Mouse (Mus musculus) liver, adult 2 months (tissue): ENCODE measurements around the gene Kirrel3. TPM values are rescaled to one million over a fixed set of nuclear protein-coding genes. Genes with fewer than 3 reads are reported as not detected.

Experiments used
- DNase-seq: peaks from one replicate; pipeline ENCODE4 v3.0.0-alpha.2; 2011; ENCODE audit warnings: low read depth, low spot score; ENCODE audit errors: extremely low read depth
- H3K27ac ChIP-seq: fragments of 200-500 bp; replicated peaks from 2 replicates; pipeline ENCODE4 v1.5.1; 2012; ENCODE audit warnings: low read depth, mild to moderate bottlenecking, control low read depth, inconsistent platforms, low read length; ENCODE audit not compliant: insufficient read depth
- H3K27me3 ChIP-seq: fragments of 200-500 bp; 2 replicates; pipeline ENCODE4 v1.6.1; 2012; ENCODE audit warnings: mild to moderate bottlenecking, moderate library complexity, low read length, inconsistent platforms; ENCODE audit not compliant: control insufficient read depth, insufficient read depth
- H3K36me3 ChIP-seq: fragments of 200-500 bp; 2 replicates; pipeline ENCODE4 v1.6.1; 2012; ENCODE audit warnings: low read length, inconsistent platforms; ENCODE audit not compliant: control insufficient read depth, insufficient read depth
- H3K4me1 ChIP-seq: fragments of 200-500 bp; 2 replicates; pipeline ENCODE4 v1.6.1; 2011; ENCODE audit warnings: low read length; ENCODE audit not compliant: control insufficient read depth, insufficient read depth
- H3K4me3 ChIP-seq: fragments of 200-500 bp; 2 replicates; pipeline ENCODE4 v1.5.1; 2011; ENCODE audit warnings: low read depth, mild to moderate bottlenecking, control low read depth, low read length, moderate library complexity; ENCODE audit not compliant: insufficient read depth
- H3K79me2 ChIP-seq: fragments of 200-500 bp; 2 replicates; pipeline ENCODE4 v1.6.1; 2012; ENCODE audit warnings: inconsistent platforms, mild to moderate bottlenecking, low read length, moderate library complexity; ENCODE audit not compliant: control insufficient read depth, insufficient read depth
- H3K9ac ChIP-seq: fragments of 200-500 bp; 2 replicates; pipeline ENCODE4 v1.6.1; 2012; ENCODE audit warnings: low read depth, mild to moderate bottlenecking, control low read depth, inconsistent platforms, low read length
- CTCF ChIP-seq: fragments of 200-500 bp; IDR thresholded peaks from 2 replicates; pipeline ENCODE4 v1.5.1; 2011; ENCODE audit warnings: low read depth, low read length, control low read depth
- POLR2A ChIP-seq: fragments of 200-500 bp; IDR thresholded peaks from 2 replicates; pipeline ENCODE4 v1.6.1; 2011; ENCODE audit warnings: low read length, control low read depth; ENCODE audit not compliant: insufficient read depth; ENCODE audit errors: extremely low read depth
- WGBS: fragments of 180-500 bp; shearing (Covaris S2); methylation state at CpG from one replicate; pipeline ENCODE4 v1.1.7; 2018; 5-methylcytosine and 5-hydroxymethylcytosine counted together
- polyA plus RNA-seq: library from polyadenylated mRNA; depleted of rRNA; stranded (reverse); fragments of >200 nt; gene quantifications from 2 replicates; pipeline ENCODE4 v1.2.3, GENCODE M21; 2012; rRNA removed
- total RNA-seq: library from RNA; depleted of rRNA; stranded (reverse); fragments of >200 nt; gene quantifications from 2 replicates; pipeline ENCODE4 v1.2.3, GENCODE M21; 2014; rRNA removed

Kirrel3 gene
- 0.07 and 0.09 TPM in 2 replicates for total RNA-seq
- not detected in 2 replicates for polyA plus RNA-seq

GRCm38 (mm10) chr9:34485759-34486431 lies at the start of gene Kirrel3:
Gene Kirrel3 (plus strand): TSS chr9:34485894.
- H3K27ac ChIP-seq = no peak within 1 kb of the TSS
- H3K4me3 ChIP-seq = no peak within 1 kb of the TSS
- no peak for DNase-seq
- no peaks in the 10 kb centered on the region for H3K36me3 ChIP-seq
- TF ChIP-seq POLR2A = no peak
- peak; percentile 29 for TF ChIP-seq CTCF
- 2% methylated on average over 35 of the region's 35 CpGs for WGBS
- peaks cover 19% of the 10 kb centered on the region for H3K27me3 ChIP-seq
- H3K9ac ChIP-seq = no peak within 1 kb of the TSS
- H3K4me1 ChIP-seq = peaks cover 2% of the 10 kb centered on the region; the same call in 1 of the 2 replicates
- no peaks in the 10 kb centered on the region for H3K79me2 ChIP-seq

GRCm38 (mm10) chr9:34440721-34441120 lies 45.0 kb upstream of the Kirrel3 start:
- Histone ChIP-seq H3K4me1 (no peaks in the 10 kb centered on the region), H3K27me3 (no peaks in the 10 kb centered on the region), H3K9ac (no peak overlapping the region), H3K4me3 (no peak overlapping the region), H3K79me2 (no peaks in the 10 kb centered on the region), H3K27ac (no peak overlapping the region), H3K36me3 (no peaks in the 10 kb centered on the region)
- no peak for DNase-seq
- 77% methylated on average over 4 of the region's 4 CpGs for WGBS
- TF ChIP-seq CTCF (no peak), POLR2A (no peak)

GRCm38 (mm10) chr9:34443950-34444349 lies 41.7 kb upstream of the Kirrel3 start:
- TF ChIP-seq POLR2A (no peak), CTCF (no peak)
- Histone ChIP-seq H3K4me1 (no peaks in the 10 kb centered on the region), H3K36me3 (no peaks in the 10 kb centered on the region), H3K27ac (no peak overlapping the region), H3K4me3 (no peak overlapping the region), H3K79me2 (no peaks in the 10 kb centered on the region), H3K9ac (no peak overlapping the region), H3K27me3 (no peaks in the 10 kb centered on the region)
- DNase-seq = no peak
- 70% methylated on average over 4 of the region's 4 CpGs for WGBS

GRCm38 (mm10) chr9:34446497-34447350 lies 39.0 kb upstream of the Kirrel3 start:
- Histone ChIP-seq H3K9ac (no peak overlapping the region), H3K27me3 (no peaks in the 10 kb centered on the region), H3K4me1 (no peaks in the 10 kb centered on the region), H3K36me3 (no peaks in the 10 kb centered on the region), H3K4me3 (no peak overlapping the region), H3K79me2 (no peaks in the 10 kb centered on the region), H3K27ac (no peak overlapping the region)
- no peak for DNase-seq
- TF ChIP-seq POLR2A (no peak), CTCF (no peak)
- 78% methylated on average over 15 of the region's 15 CpGs for WGBS

- H3K27ac ChIP-seq = no peak overlapping the region
- no peak for DNase-seq
- H3K27me3 ChIP-seq = no peaks in the 10 kb centered on the region
- no peaks in the 10 kb centered on the region for H3K4me1 ChIP-seq
- H3K79me2 ChIP-seq = no peaks in the 10 kb centered on the region
- H3K4me3 ChIP-seq = no peak overlapping the region
- WGBS = 71% methylated on average over 2 of the region's 2 CpGs
- no peaks in the 10 kb centered on the region for H3K36me3 ChIP-seq
- TF ChIP-seq CTCF = no peak
- TF ChIP-seq POLR2A = no peak
- H3K9ac ChIP-seq = no peak overlapping the region
Observed at GRCm38 (mm10) chr9:34447736-34448135, 38.0 kb upstream of the Kirrel3 start.

GRCm38 (mm10) chr9:34448467-34448866 lies 37.2 kb upstream of the Kirrel3 start:
- Histone ChIP-seq H3K36me3 (no peaks in the 10 kb centered on the region), H3K9ac (no peak overlapping the region), H3K4me3 (no peak overlapping the region), H3K27ac (no peak overlapping the region), H3K79me2 (no peaks in the 10 kb centered on the region), H3K27me3 (no peaks in the 10 kb centered on the region), H3K4me1 (no peaks in the 10 kb centered on the region)
- no peak for DNase-seq
- TF ChIP-seq POLR2A = no peak
- no peak for TF ChIP-seq CTCF
- WGBS = 88% methylated on average over 4 of the region's 4 CpGs
